Mouse (Mus musculus): ENCODE results near the gene Kcnip1.

Gene Kcnip1

DNA sequence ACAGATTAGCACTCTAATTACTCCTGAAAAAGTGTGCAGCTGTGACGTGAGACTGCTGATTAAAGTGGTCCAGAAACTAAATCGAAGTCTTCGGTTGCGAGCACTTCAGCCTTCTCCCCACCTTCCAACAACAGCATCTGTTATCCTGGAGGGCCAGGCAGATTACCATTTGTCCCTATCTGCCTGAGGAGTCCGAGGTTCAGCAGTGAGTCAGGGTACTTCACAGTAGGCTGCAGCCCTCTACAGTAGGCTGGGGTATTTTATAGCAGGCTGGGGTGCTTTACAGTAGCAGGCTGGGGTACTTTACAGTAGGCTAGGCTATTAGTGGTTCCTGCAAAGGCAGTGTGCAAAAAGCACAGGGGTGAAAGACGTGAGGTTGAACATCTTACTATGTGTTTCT lies 324.6 kb downstream of the Kcnip1 start:
- no peak for DNase-seq (ENCODE audit: extremely low spot score)

DNA sequence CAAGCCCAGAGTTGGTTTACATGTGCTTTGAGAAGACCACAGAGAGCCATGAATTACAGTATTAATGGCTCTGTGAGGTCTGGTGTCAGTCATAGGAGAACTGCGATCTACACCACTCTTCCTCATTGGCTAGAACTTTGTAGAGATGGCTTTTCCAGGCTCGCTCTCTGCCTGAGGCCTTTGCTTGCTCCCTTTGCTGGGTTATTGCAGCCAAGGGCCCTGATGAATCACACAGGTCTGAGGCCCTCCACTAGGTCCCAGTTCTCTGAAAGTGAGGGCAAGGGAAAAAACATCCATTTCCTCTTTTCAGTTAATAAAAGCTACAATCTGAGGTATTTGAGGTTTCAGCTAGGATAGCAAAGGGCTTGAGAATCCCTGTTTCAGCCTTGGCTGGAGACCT lies 329.4 kb downstream of the Kcnip1 start:
- DNase-seq (ENCODE audit: extremely low spot score), result no peak

DNA sequence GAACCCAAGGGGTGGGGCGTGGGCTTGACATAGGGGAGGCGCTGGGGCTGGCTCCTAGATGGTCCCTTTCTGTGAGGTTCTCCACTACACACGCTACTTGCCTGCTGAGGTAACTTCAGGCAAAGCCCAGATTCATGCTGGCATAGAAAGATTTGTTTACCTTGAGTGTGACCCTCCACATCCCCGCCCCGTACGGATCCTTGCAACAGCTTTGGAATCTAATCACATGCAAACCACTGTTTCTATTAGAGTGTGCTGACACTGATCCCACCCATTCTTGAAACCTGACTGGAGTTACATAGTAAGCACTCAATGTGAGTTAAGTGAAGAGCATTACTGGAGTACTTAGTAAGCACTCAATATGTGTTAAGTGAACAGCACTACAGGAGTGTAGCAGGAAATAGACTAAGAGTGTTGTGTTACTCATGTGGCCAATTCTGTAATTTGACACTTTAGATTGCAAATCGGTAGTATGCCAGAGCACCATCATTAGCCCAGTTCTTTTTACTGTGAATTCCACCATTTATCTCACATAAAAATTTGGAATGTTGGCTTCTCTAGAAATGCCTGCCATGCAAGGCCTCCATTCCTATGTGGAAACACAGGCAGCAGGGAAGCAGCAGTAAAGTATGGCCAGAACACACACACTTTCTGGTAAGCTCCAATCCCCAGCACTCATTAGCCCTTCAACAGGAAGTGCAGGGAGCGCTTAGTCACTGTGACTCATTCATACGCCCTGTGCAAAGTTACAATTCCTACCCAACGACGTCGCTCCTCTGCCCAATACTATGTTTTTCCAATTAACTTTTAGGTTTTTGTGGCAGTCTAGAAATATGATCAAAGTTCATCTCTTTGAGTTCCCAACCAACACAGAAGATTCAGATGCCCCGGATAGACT lies 332.7 kb downstream of the Kcnip1 start:
- no peak for DNase-seq (ENCODE audit: extremely low spot score)

DNA sequence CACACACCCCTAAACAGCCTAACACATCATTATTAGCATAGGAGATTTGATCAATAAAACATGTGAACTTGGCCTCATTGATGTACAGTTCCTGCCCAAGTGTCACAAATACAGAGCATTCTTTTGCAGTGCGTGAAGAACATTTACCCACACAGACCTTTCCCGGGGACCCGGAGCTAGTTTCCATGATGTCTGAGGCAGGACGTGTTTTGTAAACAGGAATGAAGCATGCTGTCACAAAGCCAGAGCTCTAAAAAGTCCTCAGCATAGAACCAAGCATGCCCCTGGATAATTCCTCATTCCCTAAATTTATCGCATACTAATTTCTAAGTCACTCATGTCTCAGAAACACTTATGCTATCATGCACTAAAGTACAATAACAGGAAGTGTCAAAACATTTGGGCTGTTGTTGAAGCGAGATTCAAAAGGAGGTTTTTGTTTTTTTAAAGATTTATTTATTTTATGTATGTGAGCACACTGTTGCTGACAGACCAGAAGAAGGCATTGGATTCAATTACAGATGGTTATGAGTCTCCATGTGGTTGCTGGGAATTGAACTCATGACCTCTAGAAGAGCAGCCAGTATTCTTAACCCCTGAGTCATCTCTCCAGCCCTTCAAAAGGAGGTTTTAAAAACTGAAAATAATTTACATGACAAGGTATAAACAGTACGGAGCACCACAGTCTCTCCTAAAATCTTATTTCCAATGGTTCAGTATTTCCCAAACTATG lies 336.9 kb downstream of the Kcnip1 start:
- no peak for DNase-seq (ENCODE audit: extremely low spot score)

DNA sequence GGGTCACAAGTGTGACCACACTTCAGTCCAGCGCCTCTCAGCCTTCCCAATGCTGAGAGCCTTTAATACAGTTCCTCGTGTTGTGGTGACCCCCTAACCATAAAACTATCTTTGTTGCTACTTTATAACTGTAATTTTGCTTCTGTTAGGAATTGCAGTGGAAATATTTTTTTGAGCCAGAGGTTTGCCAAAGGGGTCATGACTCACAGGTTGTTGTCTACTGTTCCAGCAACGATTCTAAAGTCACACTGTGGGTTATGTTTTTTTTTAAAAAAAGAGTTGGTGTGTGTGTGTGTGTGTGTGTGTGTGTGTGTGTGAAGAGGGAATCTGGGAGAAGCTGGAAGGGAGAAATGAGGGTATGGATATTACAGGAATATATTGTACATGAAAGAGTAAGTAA lies 337.7 kb downstream of the Kcnip1 start:
- no peak for DNase-seq (ENCODE audit: extremely low spot score)

DNA sequence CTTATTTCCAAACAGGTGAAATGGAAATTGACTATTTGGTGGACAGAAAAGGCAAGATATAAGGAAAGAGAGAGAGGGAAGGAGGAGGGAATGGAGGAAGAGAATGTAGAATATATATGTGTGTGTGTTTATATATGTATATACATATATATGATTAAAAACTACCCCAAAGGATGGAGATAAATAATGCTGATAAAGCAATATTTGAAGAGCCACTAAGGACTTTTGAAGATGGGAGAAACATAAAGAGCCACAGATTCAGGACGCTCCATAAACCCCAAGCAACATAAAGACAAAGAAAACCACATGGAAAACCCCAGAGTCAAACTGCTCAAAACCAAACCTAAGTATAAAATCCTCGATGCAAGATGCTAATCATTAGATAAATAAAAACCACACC lies 338.5 kb downstream of the Kcnip1 start:
- no peak for DNase-seq (ENCODE audit: extremely low spot score)

DNA sequence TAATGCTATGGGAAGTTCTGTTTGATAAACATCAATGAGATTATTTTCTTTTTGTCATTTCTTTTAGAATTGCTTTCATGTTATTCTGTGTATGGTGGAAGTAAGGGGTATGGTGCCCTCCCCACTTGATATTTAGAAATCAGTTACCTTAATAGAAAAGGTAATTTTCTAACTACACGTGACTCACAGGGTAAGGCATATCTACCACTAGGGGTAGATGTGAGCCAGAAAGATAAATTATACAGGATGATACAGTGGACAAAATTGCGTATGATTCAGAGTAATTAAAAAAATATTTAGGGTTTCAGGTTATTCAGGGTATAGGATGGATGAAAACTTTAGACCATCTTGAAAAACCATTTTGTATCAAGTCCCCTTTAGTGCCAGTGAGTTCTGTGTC lies 343.6 kb downstream of the Kcnip1 start:
- no peak for DNase-seq (ENCODE audit: extremely low spot score)

DNA sequence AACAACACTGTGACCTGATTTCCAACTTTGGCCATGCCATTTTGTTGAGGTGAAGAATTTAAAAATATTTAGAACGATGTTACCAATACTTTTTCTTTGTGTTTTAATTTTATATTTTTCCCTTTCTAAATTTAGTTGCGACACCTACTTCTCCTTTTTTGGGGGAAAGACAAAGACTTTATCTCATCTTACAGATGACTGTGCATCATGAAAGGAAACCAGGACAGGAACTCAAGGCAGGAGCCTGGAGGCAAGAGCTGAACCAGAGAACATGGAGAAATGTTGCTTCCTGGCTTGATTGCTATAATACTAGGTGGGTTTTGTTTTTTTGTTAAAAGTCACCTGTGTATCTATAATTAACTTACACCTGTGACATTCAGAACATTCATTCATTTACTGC lies 355.8 kb downstream of the Kcnip1 start:
- DNase-seq (ENCODE audit: extremely low spot score), result no peak

DNA sequence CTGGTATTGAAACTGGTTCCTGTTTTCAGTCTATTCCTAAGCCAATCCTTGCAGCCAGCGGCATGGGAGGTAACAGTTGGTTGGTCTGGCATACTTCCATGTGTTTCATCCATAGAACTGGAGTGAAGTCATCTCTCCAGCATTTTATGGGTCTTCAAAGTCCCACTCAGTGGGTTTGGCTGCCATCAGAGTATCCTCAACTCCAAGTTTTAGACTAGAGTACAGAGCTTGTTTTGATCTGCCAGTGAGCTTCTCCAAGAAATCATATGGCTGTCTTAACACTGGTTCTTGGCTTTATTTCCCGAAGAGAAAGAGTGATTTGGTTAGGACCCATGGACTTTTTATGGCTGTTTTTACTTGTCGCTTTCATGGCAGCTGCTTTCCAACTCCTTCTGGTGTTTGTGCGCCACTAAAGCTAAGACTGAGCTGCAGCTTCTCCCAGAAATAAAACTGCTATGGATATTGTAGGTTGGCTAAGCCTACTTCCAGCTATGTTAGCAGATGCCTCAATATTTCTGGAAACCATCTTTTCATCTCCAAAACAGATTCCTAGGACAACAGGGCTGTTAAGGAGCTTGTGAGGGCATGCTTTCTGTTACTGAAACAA lies 365.7 kb downstream of the Kcnip1 start:
- no peak for DNase-seq (ENCODE audit: extremely low spot score)

DNA sequence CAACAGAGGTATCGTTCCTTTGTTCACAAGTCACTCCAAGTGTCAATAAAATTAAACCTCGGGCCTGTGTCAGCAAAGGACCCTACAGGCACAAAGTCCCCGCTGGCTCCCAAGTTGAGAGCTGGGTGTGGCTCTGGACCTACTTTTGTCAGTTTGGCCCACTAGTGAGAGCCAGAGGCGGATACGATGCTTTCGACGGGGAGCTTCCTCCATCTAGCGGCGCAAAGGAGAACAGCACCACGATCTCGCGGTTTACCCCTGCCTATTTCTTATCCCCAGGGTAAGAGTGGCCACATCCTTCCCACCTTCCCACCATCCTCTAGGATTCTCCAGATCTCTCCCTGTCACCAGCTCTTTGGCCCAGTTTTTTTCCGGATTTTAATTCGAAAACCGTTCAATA lies 378.7 kb downstream of the Kcnip1 start:
- DNase-seq (ENCODE audit: extremely low spot score), result peak; percentile 80

DNA sequence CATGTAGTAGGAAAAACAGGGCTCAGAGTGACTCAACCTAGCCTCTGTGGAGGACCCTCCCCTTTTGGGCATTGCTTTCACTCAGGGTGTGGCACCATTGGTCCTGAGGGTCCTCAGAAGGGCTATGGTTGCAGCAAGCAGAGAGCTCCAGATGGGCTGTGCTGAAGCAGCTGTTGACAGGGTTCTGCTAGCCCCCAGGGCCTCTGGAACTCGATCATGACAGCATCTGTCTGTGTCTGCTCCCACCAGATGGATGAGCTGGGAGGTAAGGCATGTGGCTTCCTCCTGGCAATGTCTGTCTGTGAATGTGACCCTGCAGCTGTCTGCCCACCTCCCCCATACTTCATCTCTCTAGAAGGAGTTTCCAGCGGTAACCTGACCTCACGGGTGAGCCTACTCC lies 385.2 kb downstream of the Kcnip1 start:
- DNase-seq (ENCODE audit: extremely low spot score), result peak; percentile 49

DNA sequence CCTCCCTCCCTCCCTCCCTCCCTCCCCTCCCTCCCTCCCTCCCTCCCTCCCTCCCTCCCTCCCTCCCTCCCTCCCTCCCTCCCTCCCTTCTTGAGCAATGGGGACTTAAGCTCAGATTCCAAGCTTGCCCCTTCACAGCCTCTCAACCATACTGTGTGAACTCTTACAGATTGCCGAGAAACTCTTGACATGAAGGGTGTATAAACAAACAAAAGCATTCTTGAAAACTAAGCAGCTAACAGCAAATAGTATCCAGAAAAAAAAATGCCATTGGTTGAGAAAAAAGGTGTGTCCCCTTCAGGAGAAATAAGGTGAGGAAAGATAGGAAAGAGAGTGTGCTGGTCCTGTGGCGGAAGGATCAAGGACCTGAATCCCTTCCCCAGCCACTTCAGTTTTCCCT lies 389.8 kb downstream of the Kcnip1 start:
- DNase-seq (ENCODE audit: extremely low spot score), result no peak

DNA sequence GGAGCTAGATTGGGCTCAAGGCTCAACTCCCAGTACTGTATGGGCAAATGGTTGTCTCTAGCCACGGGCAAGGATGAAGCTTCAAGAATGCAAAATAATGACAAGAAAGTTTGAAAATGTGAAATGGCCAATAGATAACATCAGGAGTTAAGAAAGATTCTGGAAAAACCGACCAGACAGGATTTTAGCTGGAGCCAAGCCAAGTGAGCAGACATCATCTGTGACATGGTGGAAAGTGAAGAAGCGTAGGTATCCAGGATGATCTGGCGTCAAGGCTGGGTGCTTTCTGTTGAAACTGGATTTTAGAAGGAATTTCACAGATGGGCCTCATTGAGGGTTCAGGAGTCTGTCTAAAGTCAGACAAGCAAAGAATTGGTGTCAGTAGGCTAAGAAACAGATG lies 394.0 kb downstream of the Kcnip1 start, which contains the start of gene D130052B06Rik:
Gene D130052B06Rik, plus strand, starts transcription at position 317 of the 400 bp plus-strand sequence.
- no peak for DNase-seq (ENCODE audit: extremely low spot score)

DNA sequence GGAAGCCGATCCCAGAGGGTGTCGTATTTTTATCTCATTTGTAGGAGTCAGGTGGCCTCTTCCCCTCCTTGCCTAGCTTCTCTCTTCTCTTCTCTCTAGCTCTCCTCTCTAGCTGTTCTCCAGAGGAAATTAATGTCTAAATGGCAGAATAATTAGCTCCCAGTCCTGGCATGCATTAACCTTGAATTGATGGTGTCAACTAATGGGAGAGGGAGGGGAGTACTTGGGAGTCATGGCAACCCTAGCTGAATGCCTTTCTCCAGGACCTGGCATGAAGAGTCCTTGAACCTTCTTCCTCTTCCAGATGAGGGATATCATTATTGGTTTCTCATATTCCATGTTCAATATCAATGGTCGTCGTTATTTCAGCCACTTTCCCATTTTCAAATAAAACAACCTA lies 396.3 kb downstream of the Kcnip1 start:
- no peak for DNase-seq (ENCODE audit: extremely low spot score)

DNA sequence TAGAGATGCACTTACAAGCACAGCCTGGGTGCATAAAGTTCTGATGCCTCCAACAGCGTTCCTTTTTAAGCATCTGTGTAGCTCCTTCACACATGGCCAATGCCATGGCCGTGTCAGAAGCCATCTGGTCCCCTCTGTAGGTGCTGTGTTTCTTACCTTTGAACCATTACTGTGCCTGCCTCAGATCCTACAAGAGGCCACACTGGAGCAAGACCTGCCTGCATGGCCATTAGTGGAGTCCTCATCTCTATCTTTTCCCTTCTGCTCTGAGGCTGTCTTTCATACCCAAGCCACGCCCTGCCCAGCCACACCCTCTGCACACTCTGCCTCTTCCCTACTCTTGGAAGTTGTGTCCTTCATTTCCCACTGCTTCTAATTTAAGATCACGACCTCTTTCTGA lies 400.1 kb downstream of the Kcnip1 start:
- DNase-seq (ENCODE audit: extremely low spot score), result no peak

DNA sequence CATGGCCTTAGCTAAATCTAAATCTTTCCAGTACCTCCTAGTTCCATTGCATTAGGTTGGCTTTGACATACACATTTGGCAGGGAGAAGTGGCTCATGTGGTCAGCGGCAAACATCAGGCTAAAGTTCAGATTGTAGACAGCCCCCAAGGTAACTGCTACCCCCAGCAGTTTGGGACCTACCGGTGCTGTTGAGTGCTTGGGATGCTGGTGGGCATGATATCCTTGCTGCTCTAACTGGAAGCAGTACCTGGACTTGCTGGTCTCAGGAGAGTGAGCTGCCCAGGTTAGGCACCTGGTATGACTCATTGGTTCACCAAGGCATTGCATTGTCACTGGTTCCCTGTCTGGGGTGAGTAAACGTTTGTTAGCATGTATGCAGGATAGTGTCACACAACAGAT lies 402.2 kb downstream of the Kcnip1 start:
- no peak for DNase-seq (ENCODE audit: extremely low spot score)

DNA sequence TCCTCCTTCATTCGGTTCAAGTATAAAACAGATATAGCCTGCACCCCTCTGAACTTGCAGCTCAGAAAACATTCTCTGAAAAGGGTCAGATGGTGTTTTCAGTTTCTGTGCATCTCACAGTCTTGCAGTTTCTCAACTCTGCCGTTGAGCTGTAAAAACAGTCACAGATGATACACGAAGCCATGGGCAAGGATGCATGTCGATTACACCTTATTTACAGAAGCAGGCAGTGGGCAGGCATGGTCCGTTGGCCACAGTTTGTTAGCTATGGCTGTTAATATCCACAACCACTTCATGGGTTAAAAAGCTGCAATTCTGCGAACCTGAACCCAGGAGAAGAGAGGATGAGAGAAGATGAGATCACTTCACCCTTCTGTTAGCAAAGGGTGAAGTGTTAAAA lies 406.3 kb downstream of the Kcnip1 start:
- no peak for DNase-seq (ENCODE audit: extremely low spot score)

DNA sequence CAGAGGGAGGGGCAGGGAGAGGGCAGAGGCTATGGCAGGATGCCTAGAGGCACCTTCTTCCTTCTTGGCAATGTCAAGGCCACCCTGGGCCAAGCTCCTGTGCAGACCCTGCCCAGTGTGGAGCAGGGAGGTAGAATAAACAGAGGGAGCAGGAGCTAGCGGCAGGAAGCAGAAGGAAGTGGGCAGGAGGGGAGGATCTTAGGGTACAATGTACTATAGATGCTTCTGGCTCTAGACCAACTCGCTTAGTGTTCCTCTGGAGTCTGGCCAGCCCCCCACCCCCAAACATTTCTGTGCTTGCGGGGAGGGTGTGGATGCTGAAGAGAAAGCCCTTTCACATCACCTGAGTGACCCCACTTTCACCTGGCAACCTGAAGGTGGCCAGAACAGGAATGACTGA lies 413.3 kb downstream of the Kcnip1 start:
- DNase-seq (ENCODE audit: extremely low spot score), result no peak
